In the genomic region with DNA sequence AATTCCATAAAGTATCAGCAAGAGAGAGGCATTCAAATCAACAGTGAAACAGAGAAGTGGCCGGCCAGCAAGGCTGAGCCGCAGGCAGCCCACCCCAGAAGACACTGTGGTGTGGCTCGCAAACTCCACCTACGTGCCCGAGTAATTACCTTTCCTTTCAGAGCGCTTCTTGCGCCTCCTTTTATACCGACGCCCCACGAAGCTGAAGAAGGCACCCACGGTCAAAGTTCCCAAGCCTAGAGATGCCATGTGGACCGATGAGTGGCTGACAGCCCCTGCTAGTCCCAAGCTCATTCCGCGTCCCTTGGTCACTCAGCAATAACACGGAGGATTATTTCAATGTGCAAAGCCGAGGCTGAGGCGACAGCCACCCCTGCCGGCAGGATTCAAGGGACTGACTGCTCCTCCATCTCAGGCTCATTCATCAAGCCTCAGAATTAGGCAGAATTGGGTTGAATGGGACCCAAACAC, we compare ENCODE assay signal across 8 mouse cellular contexts.
DNase-seq lines count a peak whose midpoint lies in the region; ATAC-seq and TF ChIP-seq lines count a peak whose summit lies in the region.

No protein-coding gene starts in this region.

- peak overlapping the region; percentile 26 for H3K4me3 ChIP-seq in embryonic facial prominence, embryonic 11.5 days (ENCODE audit: low read depth, low read length)
- peak overlapping the region; percentile 49 for H3K4me3 ChIP-seq in heart, embryonic 16.5 days (ENCODE audit: low read length)
- H3K4me3 ChIP-seq in limb, embryonic 14.5 days (replicated peaks; ENCODE audit: low read length), result peak overlapping the region; percentile 17
- peak overlapping the region; percentile 19 for H3K4me3 ChIP-seq in stomach, embryonic 15.5 days (replicated peaks)

- H3K4me2 ChIP-seq in embryonic facial prominence, embryonic 11.5 days (ENCODE audit: low read depth, low read length), result peak overlapping the region; percentile 57
- H3K4me2 ChIP-seq in heart, embryonic 16.5 days (ENCODE audit: low read depth, low read length), result peak overlapping the region; percentile 64
- peak overlapping the region; percentile 41 for H3K4me2 ChIP-seq in limb, embryonic 14.5 days (replicated peaks; ENCODE audit: low read depth, low read length, severe bottlenecking)
- H3K4me2 ChIP-seq in stomach, embryonic 15.5 days, result peak overlapping the region; percentile 56

- H3K36me3 ChIP-seq in embryonic facial prominence, embryonic 11.5 days (replicated peaks; ENCODE audit: control insufficient read depth, insufficient read depth, low read depth, low read length), result no peaks in the 10 kb centered on the region
- no peaks in the 10 kb centered on the region for H3K36me3 ChIP-seq in heart, embryonic 16.5 days (ENCODE audit: control insufficient read depth, insufficient read depth)
- H3K36me3 ChIP-seq in limb, embryonic 14.5 days (ENCODE audit: control insufficient read depth, insufficient read depth, low read length), result no peaks in the 10 kb centered on the region
- H3K36me3 ChIP-seq in stomach, embryonic 15.5 days, result no peaks in the 10 kb centered on the region

- 18% methylated on average over 18 of the region's 18 CpGs for WGBS in embryonic facial prominence, embryonic 11.5 days
- 30% methylated on average over 18 of the region's 18 CpGs for WGBS in heart, embryonic 16.5 days
- WGBS in limb, embryonic 14.5 days, result 21% methylated on average over 18 of the region's 18 CpGs
- WGBS in stomach, embryonic 15.5 days, result 20% methylated on average over 18 of the region's 18 CpGs

- H3K27ac ChIP-seq in embryonic facial prominence, embryonic 11.5 days (replicated peaks; ENCODE audit: low read depth, low read length), result no peak overlapping the region
- H3K27ac ChIP-seq in heart, embryonic 16.5 days (ENCODE audit: low read length), result 0 out of 2 replicates have a peak overlapping the region, but pooled peaks have one; percentile 4
- no peak overlapping the region for H3K27ac ChIP-seq in limb, embryonic 14.5 days (replicated peaks; ENCODE audit: low read depth, low read length)
- H3K27ac ChIP-seq in stomach, embryonic 15.5 days, result no peak overlapping the region

- no peak for TF ChIP-seq POLR2A in limb, embryonic 14.5 days (IDR thresholded peaks at IDR 0.05; ENCODE audit: borderline replicate concordance, extremely low read depth, insufficient read depth, insufficient read length)

- H3K9ac ChIP-seq in embryonic facial prominence, embryonic 11.5 days (replicated peaks; ENCODE audit: low read length), result peak overlapping the region; percentile 47
- H3K9ac ChIP-seq in heart, embryonic 16.5 days (ENCODE audit: low read length), result peak overlapping the region; percentile 51
- peak overlapping the region; percentile 34; the same call in 1 of the 2 replicates for H3K9ac ChIP-seq in limb, embryonic 14.5 days (ENCODE audit: low read depth, low read length, severe bottlenecking)
- H3K9ac ChIP-seq in stomach, embryonic 15.5 days, result no peak overlapping the region; the same call in 1 of the 2 replicates

- H3K9me3 ChIP-seq in embryonic facial prominence, embryonic 11.5 days (replicated peaks; ENCODE audit: control insufficient read depth, low read length), result no peaks in the 10 kb centered on the region
- H3K9me3 ChIP-seq in heart, embryonic 16.5 days (replicated peaks; ENCODE audit: control insufficient read depth, low read length), result no peaks in the 10 kb centered on the region
- H3K9me3 ChIP-seq in limb, embryonic 14.5 days (ENCODE audit: control insufficient read depth, low read length), result no peaks in the 10 kb centered on the region
- H3K9me3 ChIP-seq in stomach, embryonic 15.5 days, result no peaks in the 10 kb centered on the region

- ATAC-seq in embryonic facial prominence, embryonic 11.5 days (replicated peaks; ENCODE audit: insufficient number of reproducible peaks, low FRiP score, low TSS enrichment, low read depth), result no peak
- ATAC-seq in heart, embryonic 16.5 days (replicated peaks; ENCODE audit: extremely low read depth, insufficient read depth, low FRiP score), result no peak
- ATAC-seq in limb, embryonic 14.5 days (ENCODE audit: low FRiP score, low read depth), result no peak
- ATAC-seq in stomach, embryonic 15.5 days (ENCODE audit: insufficient read depth, low FRiP score, low read depth), result no peak

- no peaks in the 10 kb centered on the region for H3K27me3 ChIP-seq in embryonic facial prominence, embryonic 11.5 days (ENCODE audit: control insufficient read depth, insufficient read depth, low read length)
- no peaks in the 10 kb centered on the region for H3K27me3 ChIP-seq in heart, embryonic 16.5 days (ENCODE audit: control insufficient read depth, insufficient read depth, low read length)
- H3K27me3 ChIP-seq in limb, embryonic 14.5 days (ENCODE audit: control insufficient read depth, insufficient read depth, low read length), result no peaks in the 10 kb centered on the region
- no peaks in the 10 kb centered on the region for H3K27me3 ChIP-seq in stomach, embryonic 15.5 days (replicated peaks)

- H3K4me1 ChIP-seq in embryonic facial prominence, embryonic 11.5 days (ENCODE audit: control insufficient read depth, insufficient read depth, low read length), result no peaks in the 10 kb centered on the region
- peaks cover 19% of the 10 kb centered on the region for H3K4me1 ChIP-seq in heart, embryonic 16.5 days (ENCODE audit: control insufficient read depth, insufficient read depth, low read length)
- peaks cover 4% of the 10 kb centered on the region; the same call in 1 of the 2 replicates for H3K4me1 ChIP-seq in limb, embryonic 14.5 days (ENCODE audit: control insufficient read depth, insufficient read depth, low read length)
- H3K4me1 ChIP-seq in stomach, embryonic 15.5 days, result no peaks in the 10 kb centered on the region

- peak; percentile 28 to 41 for DNase-seq in layer of hippocampus, postnatal 14 days (ENCODE audit: low spot score in 2 of 2)
- no peak for DNase-seq in layer of hippocampus, adult 9-10 months (ENCODE audit: low spot score)
- peak; percentile 49 for DNase-seq in embryonic facial prominence, embryonic 11.5 days (ENCODE audit: low spot score)
- DNase-seq in limb, embryonic 14.5 days (ENCODE audit: low spot score), result no peak
- no peak for DNase-seq in thymus, postnatal 4 days
- no peak for DNase-seq in spleen, postnatal 4 days (ENCODE audit: low spot score in 2 of 2)

Comparison
In these comparisons a context has a peak if more than half of its experiments do, and no peak if none do; other contexts are left out.
1. DNase-seq: peak in layer of hippocampus, postnatal 14 days (2 of 2) and embryonic facial prominence, embryonic 11.5 days (single experiment); none in layer of hippocampus, adult 9-10 months (single experiment), limb, embryonic 14.5 days (single experiment), thymus, postnatal 4 days (single experiment) and spleen, postnatal 4 days (0 of 2).
2. Peak in every context shown above with its lines, with median percentiles within 50 percentile points of each other: H3K4me2 ChIP-seq and H3K4me3 ChIP-seq.